Mouse (Mus musculus): ENCODE measurements at regions not wholly inside any gene's neighbourhood (a gene's known extent, or its start where the extent isn't known, plus 50 kb on each side); places are given as distances from the start of the nearest gene placed in this dataset.

DNA sequence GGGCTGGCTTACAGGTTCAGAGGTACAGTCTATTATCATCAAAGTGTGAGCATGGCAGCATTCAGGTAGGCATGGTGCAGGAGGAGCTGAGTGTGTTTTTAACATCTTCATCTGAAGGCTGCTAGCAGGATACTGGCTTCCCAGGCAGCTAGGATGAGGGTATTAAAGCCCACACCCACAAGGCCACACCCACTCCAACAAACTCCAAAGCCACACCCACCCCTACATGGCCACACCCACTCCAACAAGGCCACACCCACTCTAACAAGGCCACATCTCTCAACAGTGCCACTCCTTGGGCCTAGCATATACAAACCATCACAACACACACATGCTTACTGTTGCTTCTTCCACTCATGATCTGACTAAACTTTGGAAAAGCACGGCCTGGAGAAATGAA lies 172.5 kb downstream of the Msrb3 start:
- WGBS, result 89% methylated on average over 1 of the region's 1 CpGs
- ATAC-seq, result no peak
- peaks cover 11% of the 10 kb centered on the region; the same call in 1 of the 2 replicates for H3K4me1 ChIP-seq (ENCODE audit: control insufficient read depth, insufficient read depth, low read length)

DNA sequence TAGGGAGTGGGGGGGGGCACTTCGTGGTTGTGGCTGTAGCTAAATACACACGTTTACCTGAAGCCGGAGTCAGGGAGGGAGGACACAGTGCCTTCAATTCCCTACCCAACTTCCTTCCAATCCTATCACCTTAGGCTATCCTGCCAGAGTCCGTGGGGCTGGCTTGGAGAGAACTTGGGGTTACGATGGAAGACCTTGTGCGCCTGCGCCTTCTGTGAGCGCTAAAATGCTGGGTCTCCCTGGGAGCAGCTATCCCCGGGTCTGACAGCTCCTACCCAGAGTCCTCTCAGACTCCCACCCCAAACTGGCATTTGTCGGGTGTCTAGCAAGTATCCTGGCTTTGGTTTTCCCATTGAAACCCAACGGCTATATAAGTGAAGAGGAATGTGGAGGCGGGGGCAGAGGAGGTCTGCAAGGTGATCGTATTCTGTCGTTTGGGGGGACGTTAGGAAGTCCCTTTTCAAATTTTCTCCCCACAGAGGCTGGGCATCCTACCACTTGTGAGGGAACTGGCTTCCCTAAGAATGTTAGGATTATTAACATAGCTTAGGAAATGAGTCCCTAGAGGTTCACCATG lies 176.9 kb downstream of the Msrb3 start:
- no peaks in the 10 kb centered on the region for H3K36me3 ChIP-seq (ENCODE audit: control insufficient read depth, insufficient read depth, low read length)
- H3K4me1 ChIP-seq (ENCODE audit: control insufficient read depth, insufficient read depth, low read length), result peaks cover 36% of the 10 kb centered on the region
- H3K27ac ChIP-seq (ENCODE audit: low read length), result no peak overlapping the region
- H3K27me3 ChIP-seq (replicated peaks; ENCODE audit: control insufficient read depth, insufficient read depth, low read length), result 0 out of 2 replicates have a peak, but pooled peaks cover 2% of the 10 kb centered on the region
- H3K9me3 ChIP-seq (ENCODE audit: control insufficient read depth, low read length), result no peaks in the 10 kb centered on the region
- no peak overlapping the region for H3K4me3 ChIP-seq (ENCODE audit: low read length)
- peak overlapping the region; percentile 24; the same call in 1 of the 2 replicates for H3K4me2 ChIP-seq (ENCODE audit: low read depth, low read length)
- peak overlapping the region; percentile 17; the same call in 1 of the 2 replicates for H3K9ac ChIP-seq (ENCODE audit: low read depth, low read length)
- ATAC-seq, result no peak
- 31% methylated on average over 15 of the region's 15 CpGs for WGBS

More for the DNA sequence above, 172.5 kb downstream of the Msrb3 start:
- no peak overlapping the region for H3K4me3 ChIP-seq (ENCODE audit: low read length)
- no peak overlapping the region for H3K4me2 ChIP-seq (ENCODE audit: low read depth, low read length)
- H3K27ac ChIP-seq (ENCODE audit: low read length), result no peak overlapping the region
- no peaks in the 10 kb centered on the region for H3K36me3 ChIP-seq (ENCODE audit: control insufficient read depth, insufficient read depth, low read length)
- no peak overlapping the region for H3K9ac ChIP-seq (ENCODE audit: low read depth, low read length)
- 0 out of 2 replicates have a peak, but pooled peaks cover 2% of the 10 kb centered on the region for H3K27me3 ChIP-seq (replicated peaks; ENCODE audit: control insufficient read depth, insufficient read depth, low read length)
- H3K9me3 ChIP-seq (ENCODE audit: control insufficient read depth, low read length), result no peaks in the 10 kb centered on the region

DNA sequence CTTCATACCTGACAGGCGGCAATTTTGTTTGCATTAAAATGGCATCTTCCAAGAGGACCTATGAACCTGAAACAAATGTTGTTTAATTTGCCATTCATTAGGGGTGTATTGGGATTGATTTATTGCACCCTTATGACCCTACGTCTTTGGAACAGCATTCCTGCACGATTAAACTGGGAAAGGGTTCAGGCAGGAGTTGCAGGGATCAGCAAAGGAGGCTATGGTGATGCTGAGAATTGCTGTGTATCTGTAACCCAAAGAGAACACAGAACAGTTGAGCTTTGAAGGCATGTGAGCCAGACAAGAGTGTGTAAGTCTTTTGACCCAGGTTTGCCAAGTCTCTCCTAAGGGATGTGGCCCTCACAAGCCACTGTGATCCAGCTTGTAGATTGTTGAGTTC lies 177.9 kb downstream of the Msrb3 start:
- H3K27ac ChIP-seq (ENCODE audit: low read length), result no peak overlapping the region
- peaks cover 40% of the 10 kb centered on the region for H3K4me1 ChIP-seq (ENCODE audit: control insufficient read depth, insufficient read depth, low read length)
- 0 out of 2 replicates have a peak, but pooled peaks cover 2% of the 10 kb centered on the region for H3K27me3 ChIP-seq (replicated peaks; ENCODE audit: control insufficient read depth, insufficient read depth, low read length)
- no peak overlapping the region for H3K9ac ChIP-seq (ENCODE audit: low read depth, low read length)
- H3K36me3 ChIP-seq (ENCODE audit: control insufficient read depth, insufficient read depth, low read length), result no peaks in the 10 kb centered on the region
- no peak overlapping the region for H3K4me3 ChIP-seq (ENCODE audit: low read length)
- WGBS, result 35% methylated on average over 3 of the region's 3 CpGs
- ATAC-seq, result no peak
- no peak overlapping the region for H3K4me2 ChIP-seq (ENCODE audit: low read depth, low read length)
- H3K9me3 ChIP-seq (ENCODE audit: control insufficient read depth, low read length), result no peaks in the 10 kb centered on the region

DNA sequence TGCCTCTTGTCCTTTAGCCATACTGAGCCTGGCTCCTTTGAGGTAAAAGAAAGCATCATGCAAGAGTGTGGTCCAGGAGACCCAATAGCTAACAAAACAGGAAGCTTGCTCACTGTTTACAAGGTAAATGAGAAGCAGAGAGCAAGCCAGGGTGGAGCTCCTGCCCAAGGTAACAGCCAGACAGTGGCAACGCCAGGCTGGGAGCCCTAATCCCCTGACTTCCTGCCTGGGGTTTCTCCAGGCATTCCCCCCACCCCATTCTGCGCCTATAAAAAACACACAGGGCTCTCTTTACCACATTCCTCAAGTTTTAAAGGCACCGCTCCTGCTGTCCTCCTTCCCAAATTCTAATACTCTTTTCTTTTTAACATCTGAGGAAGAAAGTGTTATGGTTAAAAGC lies 178.8 kb downstream of the Msrb3 start:
- no peak overlapping the region for H3K4me2 ChIP-seq (ENCODE audit: low read depth, low read length)
- no peaks in the 10 kb centered on the region for H3K9me3 ChIP-seq (ENCODE audit: control insufficient read depth, low read length)
- peak overlapping the region; percentile 1; the same call in 1 of the 2 replicates for H3K27ac ChIP-seq (ENCODE audit: low read length)
- H3K27me3 ChIP-seq (replicated peaks; ENCODE audit: control insufficient read depth, insufficient read depth, low read length), result 0 out of 2 replicates have a peak, but pooled peaks cover 2% of the 10 kb centered on the region
- WGBS, result 30% methylated on average over 3 of the region's 3 CpGs
- no peak for ATAC-seq
- H3K36me3 ChIP-seq (ENCODE audit: control insufficient read depth, insufficient read depth, low read length), result no peaks in the 10 kb centered on the region
- no peak overlapping the region for H3K9ac ChIP-seq (ENCODE audit: low read depth, low read length)
- peaks cover 40% of the 10 kb centered on the region for H3K4me1 ChIP-seq (ENCODE audit: control insufficient read depth, insufficient read depth, low read length)
- H3K4me3 ChIP-seq (ENCODE audit: low read length), result no peak overlapping the region

DNA sequence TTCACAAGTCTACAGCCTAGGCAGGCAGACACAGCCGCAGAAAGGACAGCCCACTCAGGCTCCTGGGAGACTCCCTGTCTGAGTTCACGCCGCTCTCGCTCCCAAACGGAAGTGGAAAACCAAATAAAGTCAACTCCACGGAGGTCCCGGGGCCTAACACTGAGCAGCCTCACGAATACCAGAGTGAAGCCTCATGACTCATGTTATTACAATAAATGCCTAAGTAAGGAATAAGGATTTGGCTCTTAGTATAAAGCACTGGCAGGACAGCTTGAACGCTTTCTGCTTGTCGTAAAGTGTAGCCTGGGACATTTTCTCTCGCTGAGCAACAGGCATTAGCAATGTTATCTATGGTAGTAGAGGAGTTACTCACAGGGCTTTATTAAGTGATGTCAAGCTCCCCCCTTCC lies 181.7 kb downstream of the Msrb3 start:
- Histone ChIP-seq H3K36me3 (ENCODE audit: control insufficient read depth, insufficient read depth, low read length) (no peaks in the 10 kb centered on the region), H3K4me3 (ENCODE audit: low read length) (no peak overlapping the region), H3K4me1 (ENCODE audit: control insufficient read depth, insufficient read depth, low read length) (peaks cover 33% of the 10 kb centered on the region), H3K4me2 (ENCODE audit: low read depth, low read length) (peak overlapping the region; percentile 14; the same call in 1 of the 2 replicates), H3K27me3 (replicated peaks; ENCODE audit: control insufficient read depth, insufficient read depth, low read length) (no peaks in the 10 kb centered on the region), H3K27ac (ENCODE audit: low read length) (peak overlapping the region; percentile 78), H3K9ac (ENCODE audit: low read depth, low read length) (no peak overlapping the region; the same call in 1 of the 2 replicates), H3K9me3 (ENCODE audit: control insufficient read depth, low read length) (no peaks in the 10 kb centered on the region)
- 17% methylated on average over 11 of the region's 11 CpGs for WGBS
- ATAC-seq, result peak; percentile 85

DNA sequence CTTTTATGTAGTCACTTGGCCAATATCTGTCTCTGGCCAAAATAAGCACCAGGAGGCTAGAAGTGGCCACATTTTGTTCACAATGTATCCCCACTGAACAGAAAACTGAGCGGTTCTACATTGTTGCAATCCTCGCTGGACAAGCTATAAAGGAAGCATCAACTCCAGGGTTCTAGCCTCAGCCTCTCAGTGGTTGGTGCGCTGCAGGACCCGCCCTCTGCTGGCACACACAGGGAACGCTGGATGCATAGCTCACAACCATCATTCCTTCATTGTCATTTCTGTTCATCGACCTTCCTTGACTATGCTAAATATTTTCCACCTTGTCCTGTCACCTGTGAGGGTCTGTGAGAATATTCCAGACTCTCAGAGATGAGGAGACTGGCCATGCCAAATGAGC lies 182.5 kb downstream of the Msrb3 start:
- no peaks in the 10 kb centered on the region for H3K36me3 ChIP-seq (ENCODE audit: control insufficient read depth, insufficient read depth, low read length)
- peak overlapping the region; percentile 78 for H3K27ac ChIP-seq (ENCODE audit: low read length)

DNA sequence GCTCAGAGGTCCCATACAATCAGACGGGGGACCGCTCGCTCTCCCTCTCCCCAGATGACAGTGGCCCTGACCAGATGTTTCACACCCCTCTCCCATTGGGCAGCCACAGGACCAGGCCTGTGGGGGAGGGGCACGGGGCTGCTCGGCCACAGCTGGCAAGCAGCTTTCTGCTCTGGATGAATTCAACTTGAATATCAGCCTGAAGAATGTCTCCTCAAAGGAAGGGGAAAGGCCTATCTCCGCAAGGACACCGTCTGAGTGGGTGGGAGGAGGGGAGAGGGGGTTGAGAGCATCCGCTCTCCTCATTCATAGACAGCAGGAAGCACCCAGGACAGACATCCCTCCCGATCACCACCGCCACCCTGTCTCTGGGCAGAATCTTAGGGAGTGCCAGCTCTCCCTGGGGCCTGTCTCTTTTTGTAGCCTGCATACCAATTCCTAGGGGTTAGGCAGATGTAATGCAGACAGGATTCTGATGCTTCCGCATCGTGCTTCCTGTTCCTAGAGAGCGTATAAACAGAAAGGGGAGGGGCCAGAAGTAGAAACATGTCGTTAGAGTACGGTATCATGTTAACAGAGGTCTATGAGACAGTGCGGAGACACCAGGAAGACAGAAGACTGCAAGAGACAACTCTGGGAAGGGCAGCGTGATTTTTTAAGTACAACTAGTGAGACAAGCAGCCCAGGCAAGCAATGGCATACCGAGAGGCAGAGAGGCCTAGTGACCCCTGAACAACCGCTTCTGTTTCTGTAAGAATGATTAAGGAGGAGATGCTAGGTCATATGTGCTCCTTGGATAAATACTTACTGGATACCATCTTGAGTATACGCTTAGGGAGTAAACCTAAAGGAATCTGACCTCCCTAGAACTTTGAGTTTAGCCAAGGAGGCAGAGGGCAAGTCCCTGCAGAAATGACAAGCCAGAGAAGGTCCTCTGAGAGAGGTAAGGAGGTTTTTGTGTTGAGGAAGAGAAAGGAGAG lies 190.8 kb downstream of the Msrb3 start:
- Histone ChIP-seq H3K36me3 (ENCODE audit: control insufficient read depth, insufficient read depth, low read length) (no peaks in the 10 kb centered on the region), H3K4me3 (ENCODE audit: low read length) (no peak overlapping the region), H3K9ac (ENCODE audit: low read depth, low read length) (peak overlapping the region; percentile 48), H3K4me2 (ENCODE audit: low read depth, low read length) (peak overlapping the region; percentile 34), H3K9me3 (ENCODE audit: control insufficient read depth, low read length) (no peaks in the 10 kb centered on the region), H3K27me3 (replicated peaks; ENCODE audit: control insufficient read depth, insufficient read depth, low read length) (no peaks in the 10 kb centered on the region), H3K27ac (ENCODE audit: low read length) (peak overlapping the region; percentile 71), H3K4me1 (ENCODE audit: control insufficient read depth, insufficient read depth, low read length) (peaks cover 26% of the 10 kb centered on the region)
- peak; percentile 68 for ATAC-seq
- 27% methylated on average over 20 of the region's 20 CpGs for WGBS

More for the DNA sequence above, 182.5 kb downstream of the Msrb3 start:
- WGBS, result 71% methylated on average over 6 of the region's 6 CpGs
- no peak for ATAC-seq
- H3K4me3 ChIP-seq (ENCODE audit: low read length), result no peak overlapping the region
- no peak overlapping the region for H3K4me2 ChIP-seq (ENCODE audit: low read depth, low read length)
- peaks cover 29% of the 10 kb centered on the region for H3K4me1 ChIP-seq (ENCODE audit: control insufficient read depth, insufficient read depth, low read length)
- no peaks in the 10 kb centered on the region for H3K27me3 ChIP-seq (replicated peaks; ENCODE audit: control insufficient read depth, insufficient read depth, low read length)
- no peaks in the 10 kb centered on the region for H3K9me3 ChIP-seq (ENCODE audit: control insufficient read depth, low read length)
- no peak overlapping the region; the same call in 1 of the 2 replicates for H3K9ac ChIP-seq (ENCODE audit: low read depth, low read length)

DNA sequence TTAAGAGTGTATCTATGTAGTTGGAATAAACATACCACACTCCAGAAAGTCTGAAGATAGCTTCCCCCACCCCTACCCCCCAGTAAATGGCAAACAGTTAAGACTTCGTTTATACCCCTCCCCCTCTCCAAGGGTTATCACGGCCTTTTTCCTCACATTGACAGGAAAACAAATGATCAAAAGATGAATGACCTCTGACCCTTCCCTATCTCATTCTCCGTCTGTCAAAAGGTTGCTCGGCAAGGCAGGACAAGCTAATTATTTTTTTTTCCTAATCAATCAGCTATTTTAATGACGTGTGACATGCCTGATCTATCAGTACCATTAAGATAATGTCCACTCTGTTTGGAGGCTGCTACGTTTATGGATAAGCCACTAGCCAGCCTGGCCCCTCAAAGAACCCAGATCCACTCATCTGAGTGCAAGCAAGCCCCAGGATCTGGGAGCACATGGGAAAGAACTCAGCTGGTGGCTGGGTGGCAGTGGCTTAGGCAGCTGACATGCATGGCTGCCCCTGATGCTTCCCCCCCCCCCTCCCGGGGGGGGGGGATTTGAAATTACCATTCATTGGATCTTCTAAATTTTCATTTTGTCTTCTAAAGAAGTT lies 192.1 kb downstream of the Msrb3 start:
- Histone ChIP-seq H3K36me3 (ENCODE audit: control insufficient read depth, insufficient read depth, low read length) (no peaks in the 10 kb centered on the region), H3K9me3 (ENCODE audit: control insufficient read depth, low read length) (no peaks in the 10 kb centered on the region), H3K4me1 (ENCODE audit: control insufficient read depth, insufficient read depth, low read length) (peaks cover 28% of the 10 kb centered on the region), H3K9ac (ENCODE audit: low read depth, low read length) (no peak overlapping the region), H3K27me3 (replicated peaks; ENCODE audit: control insufficient read depth, insufficient read depth, low read length) (no peaks in the 10 kb centered on the region), H3K27ac (ENCODE audit: low read length) (no peak overlapping the region), H3K4me3 (ENCODE audit: low read length) (no peak overlapping the region), H3K4me2 (ENCODE audit: low read depth, low read length) (no peak overlapping the region)
- no peak for ATAC-seq
- 17% methylated on average over 7 of the region's 7 CpGs for WGBS

DNA sequence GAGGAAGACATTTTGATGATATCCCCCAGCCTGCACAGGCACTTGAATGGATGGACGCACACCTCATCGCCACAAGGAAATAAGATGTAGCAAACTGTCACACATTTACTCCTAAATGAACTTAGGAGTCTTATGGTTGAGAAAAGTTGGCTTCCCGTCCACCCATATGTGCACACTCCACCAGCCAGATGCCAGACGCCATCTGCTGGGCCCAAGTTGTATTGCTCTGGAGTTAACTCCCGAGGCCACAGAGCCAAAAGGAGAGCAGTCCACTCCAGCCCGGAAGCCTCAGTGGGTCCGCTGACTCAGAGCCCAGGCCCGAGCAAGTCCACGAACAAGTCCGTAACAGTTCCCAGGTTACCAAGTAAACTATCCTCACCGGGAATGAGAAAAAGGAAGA lies 197.1 kb downstream of the Msrb3 start:
- 18% methylated on average over 11 of the region's 11 CpGs for WGBS
- Histone ChIP-seq H3K9ac (ENCODE audit: low read depth, low read length) (no peak overlapping the region), H3K27me3 (replicated peaks; ENCODE audit: control insufficient read depth, insufficient read depth, low read length) (no peaks in the 10 kb centered on the region), H3K27ac (ENCODE audit: low read length) (no peak overlapping the region), H3K4me2 (ENCODE audit: low read depth, low read length) (no peak overlapping the region), H3K36me3 (ENCODE audit: control insufficient read depth, insufficient read depth, low read length) (no peaks in the 10 kb centered on the region), H3K9me3 (ENCODE audit: control insufficient read depth, low read length) (no peaks in the 10 kb centered on the region), H3K4me1 (ENCODE audit: control insufficient read depth, insufficient read depth, low read length) (peaks cover 18% of the 10 kb centered on the region), H3K4me3 (ENCODE audit: low read length) (no peak overlapping the region)
- peak; percentile 82 for ATAC-seq
